Mouse (Mus musculus): ENCODE data around the gene Sash1.

Gene Sash1

GRCm38 (mm10) chr10:8885630-8886527 is at the start of gene Sash1:
Sash1 (minus strand) TSS chr10:8886070.
- peak; percentile 56 for DNase-seq (ENCODE audit: low read depth)

- DNase-seq (ENCODE audit: low read depth): no peak
These were observed 49.7 kb upstream of the Sash1 start for GRCm38 (mm10) chr10:8935601-8936000.

- no peak for DNase-seq (ENCODE audit: low read depth)
These were observed 47.8 kb upstream of the Sash1 start for GRCm38 (mm10) chr10:8933451-8934372.

- DNase-seq (ENCODE audit: low read depth): no peak
These were observed 45.8 kb upstream of the Sash1 start for GRCm38 (mm10) chr10:8931548-8932240.

- DNase-seq (ENCODE audit: low read depth): no peak
These were observed 44.8 kb upstream of the Sash1 start for GRCm38 (mm10) chr10:8930672-8931071.

GRCm38 (mm10) chr10:8928775-8929647 is 43.1 kb upstream of the Sash1 start:
- no peak for DNase-seq (ENCODE audit: low read depth)

GRCm38 (mm10) chr10:8928261-8928660 is 42.4 kb upstream of the Sash1 start:
- no peak for DNase-seq (ENCODE audit: low read depth)

- DNase-seq (ENCODE audit: low read depth): no peak
These were observed 41.0 kb upstream of the Sash1 start for GRCm38 (mm10) chr10:8926906-8927305.

GRCm38 (mm10) chr10:8926295-8926694 is 40.4 kb upstream of the Sash1 start:
- DNase-seq (ENCODE audit: low read depth): no peak

- no peak for DNase-seq (ENCODE audit: low read depth)
These were observed 39.4 kb upstream of the Sash1 start for GRCm38 (mm10) chr10:8925299-8925698.

GRCm38 (mm10) chr10:8921098-8921693 is 35.3 kb upstream of the Sash1 start:
- no peak for DNase-seq (ENCODE audit: low read depth)

- no peak for DNase-seq (ENCODE audit: low read depth)
These were observed 31.9 kb upstream of the Sash1 start for GRCm38 (mm10) chr10:8917798-8918197.

GRCm38 (mm10) chr10:8917350-8917749 is 31.5 kb upstream of the Sash1 start:
- no peak for DNase-seq (ENCODE audit: low read depth)

GRCm38 (mm10) chr10:8915755-8916154 is 29.9 kb upstream of the Sash1 start:
- DNase-seq (ENCODE audit: low read depth): no peak

GRCm38 (mm10) chr10:8913904-8914303 is 28.0 kb upstream of the Sash1 start:
- no peak for DNase-seq (ENCODE audit: low read depth)

GRCm38 (mm10) chr10:8912706-8913275 is 26.9 kb upstream of the Sash1 start:
- DNase-seq (ENCODE audit: low read depth): no peak

- no peak for DNase-seq (ENCODE audit: low read depth)
These were observed 26.3 kb upstream of the Sash1 start for GRCm38 (mm10) chr10:8912213-8912612.

GRCm38 (mm10) chr10:8910237-8910990 is 24.5 kb upstream of the Sash1 start:
- no peak for DNase-seq (ENCODE audit: low read depth)

- DNase-seq (ENCODE audit: low read depth): no peak
These were observed 17.2 kb upstream of the Sash1 start for GRCm38 (mm10) chr10:8903086-8903485.

GRCm38 (mm10) chr10:8902412-8902811 is 16.5 kb upstream of the Sash1 start:
- no peak for DNase-seq (ENCODE audit: low read depth)

Measured in c-Kit-positive CD71-negative TER-119-negative erythroid progenitor cells, embryonic 14.5 days (primary cell).